Mouse (Mus musculus) heart, adult 2 months (tissue): Measurements from ENCODE around the gene Cdiptos. TPM values are rescaled to one million over a fixed set of nuclear protein-coding genes. Genes with fewer than 3 reads are reported as not detected.

Source experiments
- DNase-seq, 2 experiments: peaks; one replicate each; pipeline ENCODE4 v3.0.0; 2021
- H3K27ac ChIP-seq: fragments of 200-600 bp; 2 replicates; pipeline ENCODE4 v1.8.1; 2022
- H3K27me3 ChIP-seq: fragments of 200-500 bp; 2 replicates; pipeline ENCODE4 v1.6.1; 2012; ENCODE audit warnings: mild to moderate bottlenecking, low read length, inconsistent platforms, mixed read lengths; ENCODE audit not compliant: control insufficient read depth, insufficient read depth
- H3K36me3 ChIP-seq: fragments of 200-500 bp; 2 replicates; pipeline ENCODE4 v1.6.1; 2012; ENCODE audit warnings: low read length, inconsistent platforms; ENCODE audit not compliant: control insufficient read depth, insufficient read depth
- H3K4me1 ChIP-seq: fragments of 200-500 bp; 2 replicates; pipeline ENCODE4 v1.6.1; 2011; ENCODE audit warnings: low read length; ENCODE audit not compliant: control insufficient read depth, insufficient read depth
- H3K4me3 ChIP-seq: fragments of 200-600 bp; 2 replicates; pipeline ENCODE4 v1.8.1; 2022
- H3K79me2 ChIP-seq: fragments of 200-500 bp; replicated peaks from 2 replicates; pipeline ENCODE4 v1.6.1; 2012; ENCODE audit warnings: mild to moderate bottlenecking, inconsistent platforms, low read length, moderate library complexity, mixed read lengths; ENCODE audit not compliant: control insufficient read depth, insufficient read depth
- H3K9ac ChIP-seq: fragments of 200-500 bp; 2 replicates; pipeline ENCODE4 v1.6.1; 2012; ENCODE audit warnings: low read depth, mild to moderate bottlenecking, control low read depth, inconsistent platforms, low read length, mixed read lengths
- CTCF ChIP-seq: fragments of 200-600 bp; IDR thresholded peaks from 2 replicates; pipeline ENCODE4 v1.8.1; 2022; ENCODE audit warnings: antibody characterized with exemption, mild to moderate bottlenecking, moderate library complexity
- EP300 ChIP-seq: fragments of 200-500 bp; IDR thresholded peaks from 2 replicates; pipeline ENCODE4 v1.6.1; 2011; ENCODE audit warnings: low read depth, low read length, control low read depth; ENCODE audit not compliant: insufficient read depth
- POLR2A ChIP-seq: fragments of 200-500 bp; IDR thresholded peaks from 2 replicates; pipeline ENCODE4 v1.6.1; 2011; ENCODE audit warnings: mild to moderate bottlenecking, low read depth, low read length, control low read depth; ENCODE audit not compliant: insufficient read depth
- WGBS: fragments of 180-500 bp; shearing (Covaris S2); methylation state at CpG from one replicate; pipeline ENCODE4 v1.1.7; 2018; 5-methylcytosine and 5-hydroxymethylcytosine counted together
- intact Hi-C: fragments of 180-260 bp; cut with DNase I; formaldehyde crosslinking; loops from one replicate; pipeline ENCODE4 v1.15.1; 2025
- polyA plus RNA-seq: library from polyadenylated mRNA; depleted of rRNA; stranded (reverse); fragments of >200 nt; gene quantifications from 2 replicates; pipeline ENCODE4 v1.2.3, GENCODE M21; 2012
- total RNA-seq, 2 experiments: library from RNA; stranded (reverse); gene quantifications; 2 replicates each; pipeline ENCODE4 v1.2.3; 2021

Gene Cdiptos
- total and polyA plus RNA-seq, 3 experiments, result 0.39 to 2.5 TPM; not detected in 1

DNA sequence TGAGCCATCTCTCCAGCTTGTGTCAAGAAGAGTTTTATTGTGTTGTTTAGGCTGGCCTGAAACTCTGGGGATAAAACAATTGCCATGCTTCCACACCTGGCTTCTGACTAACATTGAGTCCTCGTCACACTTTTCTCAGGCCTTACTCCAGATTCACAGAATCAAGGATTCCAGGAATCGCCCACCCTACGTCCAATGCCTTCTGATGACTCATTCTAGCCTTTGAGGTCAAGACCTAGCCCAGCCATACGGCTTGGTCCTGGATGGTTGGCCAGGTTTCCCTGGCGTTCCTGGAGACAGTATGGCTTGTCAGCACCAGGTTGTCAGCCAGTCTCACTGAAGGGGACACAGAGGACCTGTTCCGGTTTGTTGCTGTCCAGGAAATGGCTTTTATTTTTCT lies 36.5 kb upstream of the Cdiptos start:
- Histone ChIP-seq H3K79me2 (peaks cover 4% of the 10 kb centered on the region; the same call in 1 of the 2 replicates), H3K4me3 (no peak overlapping the region), H3K27ac (no peak overlapping the region), H3K36me3 (peaks cover 9% of the 10 kb centered on the region), H3K4me1 (peaks cover 27% of the 10 kb centered on the region), H3K27me3 (no peaks in the 10 kb centered on the region), H3K9ac (no peak overlapping the region)
- no peak for DNase-seq
- intact Hi-C loops, result loop anchor here (10.0 kb wide), 1 partner anchor 182 kb away; the partner anchor contains the start of gene Cd2bp2
- TF ChIP-seq POLR2A (no peak), CTCF (no peak), EP300 (no peak)
- 65% methylated on average over 6 of the region's 6 CpGs for WGBS

DNA sequence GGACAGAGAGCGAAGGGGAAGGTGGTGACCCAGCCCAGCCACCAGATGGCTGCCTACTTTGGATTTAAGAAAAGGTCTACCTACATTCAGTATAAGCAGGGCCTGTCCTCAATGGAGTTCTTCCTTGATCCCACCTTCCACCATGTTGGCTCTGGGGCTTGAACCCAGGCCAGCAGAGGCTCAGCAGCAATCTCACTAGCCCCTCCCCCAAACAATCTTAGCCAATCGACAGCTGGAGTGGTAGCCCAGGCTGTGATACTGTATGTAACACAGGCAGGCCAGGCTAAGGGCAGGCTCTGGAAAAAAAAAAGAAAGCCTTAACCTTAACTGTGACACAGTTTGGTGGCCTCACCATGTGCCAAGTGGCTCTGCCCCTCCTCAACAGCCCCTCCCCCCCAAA lies 35.8 kb upstream of the Cdiptos start:
- WGBS, result 66% methylated on average over 2 of the region's 2 CpGs
- H3K4me1 ChIP-seq, result peaks cover 27% of the 10 kb centered on the region
- no peak for DNase-seq
- no peak overlapping the region for H3K4me3 ChIP-seq
- H3K36me3 ChIP-seq, result peaks cover 9% of the 10 kb centered on the region
- intact Hi-C loops, result loop anchor here (10.0 kb wide), 1 partner anchor 183 kb away; the partner anchor contains the start of gene Cd2bp2
- no peak overlapping the region for H3K27ac ChIP-seq
- peaks cover 4% of the 10 kb centered on the region; the same call in 1 of the 2 replicates for H3K79me2 ChIP-seq
- TF ChIP-seq POLR2A, result no peak
- TF ChIP-seq CTCF, result no peak
- TF ChIP-seq EP300, result no peak
- H3K9ac ChIP-seq, result no peak overlapping the region
- H3K27me3 ChIP-seq, result no peaks in the 10 kb centered on the region

- H3K27me3 ChIP-seq, result no peaks in the 10 kb centered on the region
- H3K36me3 ChIP-seq, result peaks cover 9% of the 10 kb centered on the region
- WGBS, result 93% methylated on average over 2 of the region's 2 CpGs
- no peak for DNase-seq
- no peak overlapping the region for H3K27ac ChIP-seq
- intact Hi-C loops, result loop anchor here (10.0 kb wide), 1 partner anchor 184 kb away; the partner anchor contains the start of gene Cd2bp2
- no peak overlapping the region for H3K4me3 ChIP-seq
- H3K79me2 ChIP-seq, result peaks cover 4% of the 10 kb centered on the region; the same call in 1 of the 2 replicates
- no peak for TF ChIP-seq POLR2A
- TF ChIP-seq CTCF, result no peak
- TF ChIP-seq EP300, result no peak
- H3K4me1 ChIP-seq, result peaks cover 26% of the 10 kb centered on the region
- H3K9ac ChIP-seq, result no peak overlapping the region
These were observed 35.2 kb upstream of the Cdiptos start for GRCm38 (mm10) chr7:127011051-127011450.

DNA sequence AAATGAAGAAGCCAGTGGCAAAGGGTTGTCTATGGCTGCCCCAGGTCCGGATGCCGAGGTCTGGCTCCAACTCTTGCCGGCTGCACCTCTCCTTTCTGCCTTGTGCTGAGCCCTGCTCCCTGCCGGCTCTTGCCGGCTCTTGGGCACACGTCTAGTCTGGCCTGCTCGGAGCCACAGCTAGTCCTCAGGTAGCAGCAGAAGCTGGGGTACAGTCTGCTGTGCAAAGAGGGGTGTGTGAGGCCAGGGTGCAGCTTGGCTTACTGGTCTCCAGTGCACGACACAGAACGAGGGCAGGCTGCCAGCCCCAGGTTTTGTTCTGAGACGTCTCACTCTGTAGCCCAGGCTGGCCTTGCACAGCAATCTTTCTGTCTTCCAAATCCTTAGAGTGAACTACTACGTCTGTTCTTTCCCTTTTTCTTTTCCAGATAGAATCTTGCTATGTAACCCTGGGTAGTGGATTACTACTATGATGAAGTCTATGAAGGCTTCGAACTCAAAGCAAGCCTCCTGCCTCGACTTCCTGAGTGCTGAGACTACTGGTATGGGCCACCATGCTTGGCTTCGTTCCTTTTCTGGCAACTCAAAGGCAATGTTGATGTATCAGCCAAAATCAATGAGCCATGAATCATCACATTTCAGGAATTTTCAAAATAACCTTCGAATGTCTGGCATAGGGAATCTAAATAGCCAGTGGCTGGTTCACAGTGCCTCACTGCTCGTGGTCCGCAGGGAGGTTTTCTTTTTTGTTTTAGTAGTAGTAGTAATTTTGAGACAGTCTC lies 33.6 kb upstream of the Cdiptos start:
- Histone ChIP-seq H3K79me2 (0 out of 2 replicates have a peak, but pooled peaks cover 4% of the 10 kb centered on the region), H3K4me1 (peaks cover 19% of the 10 kb centered on the region), H3K27ac (peak overlapping the region; percentile 87), H3K9ac (no peak overlapping the region), H3K4me3 (no peak overlapping the region), H3K36me3 (peaks cover 4% of the 10 kb centered on the region; the same call in 1 of the 2 replicates), H3K27me3 (no peaks in the 10 kb centered on the region)
- no peak for TF ChIP-seq CTCF
- TF ChIP-seq POLR2A, result no peak
- TF ChIP-seq EP300, result no peak
- WGBS, result 78% methylated on average over 17 of the region's 17 CpGs
- intact Hi-C loops, result loop anchor here (10.0 kb wide), 1 partner anchor 185 kb away; the partner anchor contains the start of gene Cd2bp2
- no peak for DNase-seq

GRCm38 (mm10) chr7:127008239-127009019 lies 32.5 kb upstream of the Cdiptos start:
- H3K9ac ChIP-seq, result peak overlapping the region; percentile 47
- peak overlapping the region; percentile 87 for H3K27ac ChIP-seq
- no peak overlapping the region for H3K4me3 ChIP-seq
- TF ChIP-seq POLR2A (no peak; the same call in none of the 2 replicates), EP300 (peak; percentile 81), CTCF (no peak)
- intact Hi-C loops, result no loop called here
- H3K4me1 ChIP-seq, result peaks cover 18% of the 10 kb centered on the region
- peak; percentile 81 to 87 for DNase-seq
- H3K36me3 ChIP-seq, result peaks cover 4% of the 10 kb centered on the region; the same call in 1 of the 2 replicates
- H3K27me3 ChIP-seq, result no peaks in the 10 kb centered on the region
- H3K79me2 ChIP-seq, result 0 out of 2 replicates have a peak, but pooled peaks cover 1% of the 10 kb centered on the region
- 26% methylated on average over 9 of the region's 9 CpGs for WGBS
